Mouse (Mus musculus): Measurements from ENCODE around the gene Etv5. TPM values are rescaled to one million over a fixed set of nuclear protein-coding genes. Genes with fewer than 3 reads are reported as not detected.

The Etv5 gene
- total RNA-seq, 2 experiments from 2014 or later = 7.6 to 10.1 TPM

GRCm38 (mm10) chr16:22431335-22431734, 8.2 kb downstream of the Etv5 start:
- intact Hi-C loops (cut with DNase I) = no loop called here
- no peak for DNase-seq

DNA sequence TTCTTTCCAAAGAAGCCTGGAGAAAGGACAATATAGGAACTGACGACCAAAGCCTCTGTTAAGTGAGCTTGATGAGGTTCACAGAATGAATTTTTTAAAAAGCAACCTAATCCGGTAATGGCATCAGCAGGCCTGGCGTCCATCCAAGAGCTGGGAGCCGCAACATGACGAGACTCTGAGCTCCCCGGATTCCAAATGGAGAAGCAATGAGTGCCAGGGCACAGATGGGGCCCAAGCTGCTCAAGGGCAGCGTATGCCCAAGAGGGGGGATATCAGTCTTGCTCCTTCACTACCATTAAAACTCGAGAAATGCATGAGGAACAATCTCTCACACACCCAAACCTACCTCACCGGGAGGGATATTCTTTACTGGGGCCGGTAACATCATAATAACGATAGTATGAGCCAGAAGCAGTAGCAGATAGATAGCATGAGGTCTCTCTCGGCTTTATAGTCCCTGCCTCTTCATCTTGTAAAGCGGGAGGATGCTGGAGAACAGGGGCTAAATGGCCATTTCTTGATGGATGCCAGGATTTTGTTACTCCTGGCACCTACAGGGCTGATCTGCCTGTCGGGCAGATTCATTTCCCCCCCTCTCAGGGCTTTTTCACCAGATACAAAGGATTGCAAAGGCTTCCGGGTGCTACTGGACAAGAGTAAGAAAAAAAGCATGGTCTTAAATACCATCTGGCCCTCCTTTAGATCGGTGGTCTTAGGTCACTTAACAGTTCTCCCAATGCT, 9.1 kb downstream of the Etv5 start:
- intact Hi-C loops (cut with DNase I) = no loop called here

GRCm38 (mm10) chr16:22429377-22429776, 10.1 kb downstream of the Etv5 start:
- no peak for DNase-seq
- intact Hi-C loops (cut with DNase I) = no loop called here

More for the DNA sequence above, 9.1 kb downstream of the Etv5 start:
- peak in 1 of 2 experiments; percentile 18 for DNase-seq

DNA sequence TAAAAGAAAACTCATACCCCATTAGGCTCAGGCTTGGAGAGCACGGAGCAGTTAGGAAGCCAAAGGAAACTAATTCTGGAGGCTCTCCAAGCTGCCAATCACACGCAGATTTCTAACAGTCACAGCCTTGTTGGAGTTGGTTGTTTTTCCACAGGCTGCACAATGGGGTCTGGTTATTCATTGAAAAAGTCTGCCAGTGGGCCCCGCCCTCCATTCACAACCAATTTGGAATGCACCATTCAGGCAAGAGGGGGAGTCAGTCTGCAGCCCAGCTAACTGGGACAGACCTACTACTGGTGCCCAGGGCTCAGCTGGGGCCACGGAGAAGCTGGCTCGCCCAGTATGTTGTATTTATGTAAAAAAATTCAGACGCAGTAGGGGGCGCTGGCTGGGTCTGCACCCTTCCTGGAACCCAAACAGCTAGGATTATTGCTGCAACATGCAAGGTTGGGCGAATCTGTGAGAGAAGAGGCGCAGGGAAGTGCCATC, 10.6 kb downstream of the Etv5 start:
- intact Hi-C loops (cut with DNase I) = no loop called here
- DNase-seq = peak; percentile 74 to 78

DNA sequence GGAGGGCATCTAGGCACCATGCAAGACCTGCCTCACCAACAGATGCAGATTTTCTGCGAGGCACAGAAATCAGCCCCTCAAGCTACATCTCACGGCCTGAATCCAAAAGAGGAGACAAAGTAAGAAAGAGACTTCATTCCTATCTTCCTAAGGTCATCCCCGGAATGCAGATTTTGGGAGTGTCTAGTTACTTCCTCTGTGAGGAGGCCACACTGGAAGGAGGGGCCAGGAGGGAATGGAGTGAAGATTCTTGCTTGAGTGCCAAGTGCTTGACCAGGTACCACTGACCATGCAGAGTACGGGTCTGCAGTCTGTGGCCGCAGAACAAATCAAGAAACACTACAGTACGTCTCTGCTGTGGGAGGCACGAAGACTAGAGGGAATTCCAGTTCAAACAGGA, 12.7 kb downstream of the Etv5 start:
- intact Hi-C loops (cut with DNase I) = no loop called here

GRCm38 (mm10) chr16:22422256-22422655, 17.3 kb downstream of the Etv5 start:
- no peak for DNase-seq
- intact Hi-C loops (cut with DNase I) = no loop called here

More for the DNA sequence above, 12.7 kb downstream of the Etv5 start:
- DNase-seq = no peak

GRCm38 (mm10) chr16:22417931-22418330, 21.6 kb downstream of the Etv5 start:
- DNase-seq = no peak
- intact Hi-C loops (cut with DNase I) = no loop called here

DNA sequence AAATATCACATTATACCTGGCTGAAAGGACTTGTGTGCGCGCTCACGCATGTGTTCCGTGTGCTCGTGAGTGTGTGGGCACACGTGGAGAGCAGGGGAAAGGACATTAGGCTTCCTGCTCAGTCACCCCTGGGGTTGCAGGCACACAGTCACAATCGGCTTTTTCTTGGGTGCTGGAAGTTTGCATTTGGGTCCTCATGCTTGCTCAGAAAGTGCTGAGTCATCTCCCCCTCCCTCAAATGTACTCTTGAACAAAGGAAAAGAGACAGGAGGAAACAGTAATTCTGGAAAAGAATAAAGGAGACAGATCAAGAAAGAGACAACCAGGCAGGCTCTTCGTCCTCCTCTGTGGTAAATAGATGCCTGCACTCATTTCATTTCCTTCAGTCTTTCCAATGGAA, 22.5 kb downstream of the Etv5 start:
- intact Hi-C loops (cut with DNase I) = no loop called here
- no peak for DNase-seq

- no peak for DNase-seq
- intact Hi-C loops (cut with DNase I) = no loop called here
Measured at GRCm38 (mm10) chr16:22416140-22416848, 23.2 kb downstream of the Etv5 start.

DNA sequence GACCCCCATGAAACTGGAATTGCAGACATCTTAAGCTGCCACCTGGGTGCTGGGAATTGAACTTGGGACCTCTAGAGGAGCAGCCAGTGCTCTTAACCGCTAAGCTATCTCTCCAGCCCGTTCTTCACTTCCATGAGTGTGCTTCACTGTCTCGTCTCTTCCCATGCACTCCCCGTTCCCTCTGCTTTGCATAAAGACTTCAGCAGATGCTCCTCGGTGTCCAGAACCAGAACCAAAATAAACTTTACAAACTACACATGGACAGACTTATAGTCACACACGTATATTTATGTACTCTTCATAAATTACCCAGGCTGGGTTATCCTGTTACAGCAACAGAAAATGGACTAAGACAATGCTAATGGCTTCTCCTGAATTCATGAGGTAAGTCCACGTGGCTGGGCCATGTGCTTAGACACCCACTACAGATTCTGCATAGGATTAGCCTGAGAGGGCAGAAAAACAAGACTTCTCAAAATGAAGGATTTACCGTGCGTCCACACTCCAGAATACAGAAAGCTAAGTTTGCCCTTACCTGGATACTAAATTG, 25.2 kb downstream of the Etv5 start:
- intact Hi-C loops (cut with DNase I) = no loop called here
- no peak for DNase-seq

DNA sequence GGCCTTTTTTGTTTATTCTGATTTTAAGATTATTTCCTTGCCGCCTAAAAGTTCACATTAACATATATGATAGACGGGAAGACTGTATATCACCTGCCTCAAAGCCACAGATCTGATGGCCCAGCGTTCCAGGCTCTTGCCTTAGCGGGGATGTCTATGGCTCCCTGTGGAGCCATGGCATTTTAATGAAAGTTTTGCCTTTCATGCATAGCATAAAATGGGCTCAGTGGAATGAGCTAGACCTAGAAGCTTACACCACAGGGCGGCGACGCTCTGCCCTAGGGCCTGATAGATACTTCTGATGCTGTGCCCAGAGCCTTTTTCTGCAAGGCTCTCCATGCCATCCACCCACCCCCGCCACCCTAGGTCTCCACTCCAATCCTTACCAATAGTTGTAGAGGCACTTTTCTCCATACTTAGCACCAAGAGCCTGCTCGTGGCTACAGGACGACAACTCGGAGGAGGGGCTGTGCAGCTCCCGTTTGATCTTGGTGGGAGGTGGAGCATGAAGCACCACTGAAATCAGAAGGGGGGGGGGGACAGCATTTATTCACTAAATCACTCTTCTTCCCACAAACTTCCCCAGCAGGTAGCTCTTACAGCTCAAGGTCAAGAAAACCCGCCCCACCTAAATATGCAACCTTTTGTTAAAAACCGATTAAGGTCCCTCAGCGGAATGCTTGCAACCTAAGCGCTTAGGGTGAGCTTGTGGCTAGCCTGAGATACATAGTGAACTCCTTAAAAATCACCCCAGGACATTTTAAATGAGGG, 26.9 kb downstream of the Etv5 start:
- intact Hi-C loops (cut with DNase I) = no loop called here
- DNase-seq = no peak

DNA sequence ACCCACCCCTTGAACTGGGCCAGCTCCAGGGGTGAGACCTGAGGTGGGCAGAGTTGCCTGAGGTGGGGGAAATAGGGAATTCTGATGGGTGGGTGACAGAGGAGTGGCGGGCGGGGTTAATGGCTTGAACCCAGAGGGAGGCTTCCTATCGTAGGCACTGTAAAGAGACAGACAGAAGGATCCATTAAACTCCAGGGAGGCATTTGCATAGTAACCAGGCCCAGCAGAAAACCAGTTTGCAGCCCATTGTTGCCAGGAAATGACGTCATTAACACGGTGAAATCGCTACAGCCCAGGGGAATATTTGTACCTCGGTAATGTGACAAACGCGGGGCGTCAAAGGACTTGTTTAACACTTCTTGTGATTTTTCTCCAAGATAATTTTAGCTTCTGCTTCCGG, 27.8 kb downstream of the Etv5 start:
- intact Hi-C loops (cut with DNase I) = no loop called here
- no peak for DNase-seq

DNA sequence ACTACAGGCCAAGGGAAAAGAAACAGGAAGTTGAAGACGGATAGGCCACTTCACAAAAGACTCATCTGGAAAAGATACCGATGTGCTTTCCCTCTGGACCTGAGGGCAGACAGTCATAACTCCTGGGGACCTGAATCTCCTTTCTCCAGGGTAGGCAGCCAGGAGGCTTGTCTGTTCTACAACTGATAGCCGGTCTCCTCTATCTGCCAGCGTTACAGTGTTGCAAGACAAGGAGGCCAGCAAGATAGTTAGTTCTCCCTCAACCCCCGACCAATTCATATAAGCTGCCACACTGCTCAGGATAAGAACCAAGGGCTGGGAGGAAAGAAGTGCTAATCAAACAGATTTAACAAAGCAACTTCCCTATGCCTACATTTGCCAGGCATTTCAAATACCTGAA, 29.5 kb downstream of the Etv5 start:
- DNase-seq = no peak
- intact Hi-C loops (cut with DNase I) = no loop called here

- no peak for DNase-seq
- intact Hi-C loops (cut with DNase I) = no loop called here
Measured at GRCm38 (mm10) chr16:22408642-22409360, 30.7 kb downstream of the Etv5 start.

DNA sequence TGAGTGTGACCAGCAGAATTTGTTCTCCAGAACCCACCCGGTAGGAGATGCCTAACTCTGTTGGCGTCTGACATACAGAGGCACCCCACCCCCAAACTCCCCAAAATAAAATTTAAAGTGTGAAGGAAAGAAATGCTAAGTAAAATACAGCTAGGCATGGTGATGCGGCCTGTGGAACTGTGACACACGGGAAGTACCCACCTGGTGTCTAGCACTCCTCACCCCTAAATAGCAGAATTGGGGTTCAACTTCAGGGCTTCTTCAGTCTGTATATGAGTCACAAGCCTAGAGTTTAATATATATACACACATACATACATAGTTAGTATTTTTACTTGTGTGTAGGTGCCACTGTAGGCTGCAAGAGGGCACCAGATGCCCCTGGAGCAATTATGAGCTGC, 32.8 kb downstream of the Etv5 start:
- intact Hi-C loops (cut with DNase I) = no loop called here
- DNase-seq = no peak

DNA sequence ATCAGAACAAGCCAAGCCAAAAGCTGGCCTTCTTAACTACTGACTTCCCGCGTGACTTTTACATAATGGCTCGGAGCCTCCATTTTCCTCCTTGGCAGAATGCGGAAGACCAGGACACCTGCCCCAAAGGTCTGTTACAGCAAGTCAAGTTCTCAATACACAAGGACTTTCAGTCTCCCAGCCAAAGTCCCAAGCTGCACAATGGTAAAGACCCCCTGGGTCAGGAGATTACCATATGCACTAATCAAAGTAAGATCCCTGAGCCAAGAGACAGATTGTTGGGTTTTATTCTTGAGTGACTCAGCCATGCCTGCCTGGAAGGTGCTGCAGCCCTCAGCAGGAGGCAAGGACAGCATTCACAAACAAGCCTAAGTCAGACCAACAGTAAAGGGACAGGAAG, 33.5 kb downstream of the Etv5 start:
- intact Hi-C loops (cut with DNase I) = no loop called here
- DNase-seq = no peak

- DNase-seq = no peak
- intact Hi-C loops (cut with DNase I) = no loop called here
Measured at GRCm38 (mm10) chr16:22405492-22405891, 34.0 kb downstream of the Etv5 start.

DNA sequence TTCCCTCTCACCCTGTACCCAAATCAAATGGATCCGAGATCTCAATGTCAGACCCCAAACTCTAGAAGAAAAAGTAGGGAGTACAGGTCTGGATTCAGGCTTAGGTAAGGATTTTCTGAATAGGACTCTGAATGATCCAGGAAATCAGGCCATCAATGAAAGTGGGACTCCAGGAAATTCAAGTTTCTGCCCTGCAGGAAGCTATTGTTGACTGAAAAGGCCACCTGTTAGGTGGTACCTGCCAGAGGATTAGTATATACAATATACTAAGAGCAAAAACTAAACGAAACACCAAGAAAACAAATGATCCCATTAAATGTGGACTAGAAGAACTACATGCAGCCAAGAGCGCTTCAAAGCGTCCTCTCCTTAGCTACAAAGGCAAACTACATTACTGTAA, 35.8 kb downstream of the Etv5 start:
- intact Hi-C loops (cut with DNase I) = loop anchor here (2.0 kb wide), 1 partner anchor 27 kb away; no protein-coding TSS in a partner anchor
- no peak for DNase-seq

- intact Hi-C loops (cut with DNase I) = loop anchor here (2.0 kb wide), 1 partner anchor 26 kb away; no protein-coding TSS in a partner anchor
- no peak for DNase-seq
Measured at GRCm38 (mm10) chr16:22402600-22402999, 36.9 kb downstream of the Etv5 start.

- intact Hi-C loops (cut with DNase I) = no loop called here
- DNase-seq = no peak
Measured at GRCm38 (mm10) chr16:22400226-22400625, 39.3 kb downstream of the Etv5 start.
